Mouse (Mus musculus) heart, postnatal 0 days (tissue): Measurements from ENCODE around the gene Prpsap1. TPM values are rescaled to one million over a fixed set of nuclear protein-coding genes. Genes with fewer than 3 reads are reported as not detected.
"Not testable (repeated sequence)": the region's sequence is repeated elsewhere in the genome, so short reads cannot be mapped to it uniquely, and the experiment has no call there.

ENCODE experiments used
- ATAC-seq: fragments of 200-750 bp; cut with Nextera tagmentation; 2 replicates; pipeline ENCODE4 v1.8.0; 2017; ENCODE audit warnings: low read depth, moderate number of reproducible peaks, moderate library complexity; ENCODE audit not compliant: insufficient read depth
- DNase-seq: peaks from one replicate; pipeline ENCODE4 v3.0.0-alpha.2; 2016; ENCODE audit warnings: low spot score
- H3K27ac ChIP-seq: fragments of 300-500 bp; sonication (generic); 2 replicates; pipeline ENCODE4 v1.5.1; 2014; ENCODE audit warnings: low read depth, mild to moderate bottlenecking
- H3K27me3 ChIP-seq: fragments of 300-500 bp; sonication (generic); 2 replicates; pipeline ENCODE4 v1.6.1; 2014; ENCODE audit warnings: low read length, mixed read lengths; ENCODE audit not compliant: control insufficient read depth, insufficient read depth
- H3K36me3 ChIP-seq: fragments of 300-500 bp; sonication (generic); replicated peaks from 2 replicates; pipeline ENCODE4 v1.6.1; 2014; ENCODE audit warnings: low read length, mixed read lengths; ENCODE audit not compliant: control insufficient read depth, insufficient read depth
- H3K4me1 ChIP-seq: fragments of 300-500 bp; sonication (generic); 2 replicates; pipeline ENCODE4 v1.6.1; 2014; ENCODE audit warnings: antibody characterized with exemption; ENCODE audit not compliant: control insufficient read depth, insufficient read depth
- H3K4me2 ChIP-seq: fragments of 300-500 bp; sonication (generic); 2 replicates; pipeline ENCODE4 v1.6.1; 2014; ENCODE audit warnings: low read depth, mild to moderate bottlenecking, low read length, moderate library complexity
- H3K4me3 ChIP-seq: fragments of 300-500 bp; sonication (generic); 2 replicates; pipeline ENCODE4 v1.5.1; 2014; ENCODE audit warnings: low read depth, low read length
- H3K9ac ChIP-seq: fragments of 300-500 bp; sonication (generic); replicated peaks from 2 replicates; pipeline ENCODE4 v1.6.1; 2014; ENCODE audit warnings: low read depth, low read length, mixed read lengths
- H3K9me3 ChIP-seq: fragments of 300-500 bp; sonication (generic); replicated peaks from 2 replicates; pipeline ENCODE4 v1.6.1; 2016; ENCODE audit warnings: low read length; ENCODE audit not compliant: control insufficient read depth
- CTCF ChIP-seq: IDR thresholded peaks from 2 replicates; pipeline ENCODE4 v1.5.1; 2016; ENCODE audit warnings: antibody characterized with exemption, control low read depth, low read depth
- EP300 ChIP-seq: IDR thresholded peaks from 2 replicates; pipeline ENCODE4 v1.6.1; 2016; ENCODE audit warnings: antibody characterized with exemption, low read depth
- WGBS: fragments of 180-500 bp; shearing (Covaris S2); extraction: QIAGEN DNeasy Blood & Tissue Kit; methylation state at CpG from one replicate; pipeline ENCODE4 v1.1.7; 2014; 5-methylcytosine and 5-hydroxymethylcytosine counted together
- polyA plus RNA-seq: library from polyadenylated mRNA; unstranded; fragments of >200 nt; fragmentation: Nextera tagmentation; extraction: Ambion mirVana; gene quantifications from 2 replicates; pipeline ENCODE4 v1.2.1, GENCODE M21; 2015
- total RNA-seq: library from RNA; depleted of rRNA; stranded (reverse); fragments of >200 nt; gene quantifications from 2 replicates; pipeline ENCODE4 v1.2.3, GENCODE M21; 2014; ENCODE audit warnings: low replicate concordance

The Prpsap1 gene
- total and polyA plus RNA-seq, 2 experiments from 2014 or later = 43.3 to 59.2 TPM

DNA sequence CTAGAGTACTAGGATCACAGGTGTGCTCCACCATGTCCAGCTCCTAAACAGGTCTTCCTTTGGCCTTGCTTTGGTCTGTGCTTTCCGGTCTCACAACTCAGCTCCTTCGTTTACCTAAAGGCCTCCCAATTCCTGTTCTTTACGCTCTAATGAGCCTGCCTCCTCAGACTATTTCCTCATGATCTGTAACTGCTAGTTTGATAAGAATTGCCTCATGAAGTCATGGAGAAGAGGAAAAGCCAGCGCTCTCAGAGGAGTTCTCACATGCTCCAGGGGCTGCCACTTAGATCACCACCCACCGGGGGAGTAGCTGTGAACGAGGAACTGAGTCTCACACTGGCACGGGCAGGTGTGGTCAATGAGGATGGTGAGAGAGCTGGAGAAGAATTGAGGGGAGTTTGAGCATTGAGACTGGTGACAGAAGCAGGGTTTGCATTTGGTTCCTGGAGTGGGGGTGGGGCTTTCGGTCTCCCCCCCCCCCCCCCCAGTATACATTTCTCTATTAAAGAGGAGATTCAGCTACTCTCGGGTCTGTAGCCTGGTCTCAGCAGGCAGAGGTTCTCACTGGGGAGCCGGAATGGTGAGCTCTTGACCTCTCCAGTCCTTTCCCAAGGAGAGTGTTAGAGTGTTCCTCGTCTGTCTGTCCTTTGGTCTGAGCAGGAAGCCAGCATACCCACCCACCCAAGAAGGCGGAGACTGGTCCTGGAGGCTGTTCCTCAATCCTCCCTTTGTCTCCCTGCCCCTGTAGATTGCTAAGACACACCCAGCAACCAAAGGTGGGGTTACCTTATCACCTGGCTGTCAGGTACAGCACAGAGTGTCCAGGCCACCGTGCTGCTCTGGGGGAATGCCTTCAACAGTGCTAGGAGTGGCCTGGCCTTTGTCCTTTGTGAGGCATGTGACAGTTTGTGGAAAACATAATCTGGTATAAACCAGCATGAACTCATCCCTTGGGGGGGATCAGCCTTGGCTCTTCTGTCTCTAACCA is 64.8 kb downstream of the Prpsap1 start:
- ATAC-seq (no peak), DNase-seq (no peak)
- H3K27me3 ChIP-seq = no peaks in the 10 kb centered on the region
- no peaks in the 10 kb centered on the region for H3K36me3 ChIP-seq
- H3K4me3 ChIP-seq = no peak overlapping the region
- H3K9me3 ChIP-seq = no peaks in the 10 kb centered on the region
- H3K9ac ChIP-seq = no peak overlapping the region
- WGBS = 37% methylated on average over 13 of the region's 13 CpGs
- peaks cover 10% of the 10 kb centered on the region for H3K4me1 ChIP-seq
- H3K4me2 ChIP-seq = no peak overlapping the region
- H3K27ac ChIP-seq = no peak overlapping the region
- TF ChIP-seq CTCF (no peak), EP300 (no peak)

DNA sequence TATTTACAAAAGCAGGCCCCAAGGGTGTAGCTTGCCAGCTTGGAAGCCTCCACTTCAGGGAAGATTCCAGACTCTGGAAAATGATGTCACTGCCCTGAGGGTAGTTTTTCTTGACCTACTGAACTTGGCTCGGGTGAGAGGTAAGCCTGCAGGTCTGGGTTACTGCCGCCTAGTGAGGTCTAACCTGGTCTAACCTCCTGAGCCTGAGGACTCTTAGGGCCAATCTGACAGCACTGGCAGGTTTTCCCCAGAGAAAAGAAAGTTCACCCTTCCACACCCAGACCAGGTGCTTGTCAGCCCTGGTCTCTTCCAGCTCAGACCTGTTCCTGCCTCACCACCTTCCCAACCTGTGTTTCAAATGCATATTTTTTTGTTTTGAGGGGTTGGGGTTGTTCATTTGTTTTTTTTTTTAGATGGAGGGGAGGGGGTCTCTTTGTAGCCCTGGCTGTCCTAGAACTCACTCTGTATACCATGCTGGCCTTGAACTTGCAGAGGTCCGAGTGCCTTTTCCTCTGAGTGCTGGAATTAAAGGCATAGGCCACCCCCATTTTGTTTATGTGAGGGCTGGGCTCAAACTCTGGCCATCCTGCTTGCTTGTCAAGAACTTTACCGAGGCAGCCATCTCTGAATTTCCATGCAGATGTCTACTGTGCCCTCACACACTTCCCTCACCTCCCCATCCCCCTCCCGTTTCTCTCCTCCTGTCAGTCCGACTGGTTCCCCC is 67.0 kb downstream of the Prpsap1 start:
- no peaks in the 10 kb centered on the region for H3K27me3 ChIP-seq
- H3K9ac ChIP-seq = no peak overlapping the region
- 75% methylated on average over 6 of the region's 6 CpGs for WGBS
- H3K4me3 ChIP-seq = no peak overlapping the region
- TF ChIP-seq EP300 (no peak), CTCF (no peak)
- ATAC-seq = no peak
- no peak overlapping the region for H3K4me2 ChIP-seq
- H3K4me1 ChIP-seq = peaks cover 10% of the 10 kb centered on the region
- H3K36me3 ChIP-seq = no peaks in the 10 kb centered on the region
- H3K27ac ChIP-seq = no peak overlapping the region
- no peak for DNase-seq
- H3K9me3 ChIP-seq = no peaks in the 10 kb centered on the region

DNA sequence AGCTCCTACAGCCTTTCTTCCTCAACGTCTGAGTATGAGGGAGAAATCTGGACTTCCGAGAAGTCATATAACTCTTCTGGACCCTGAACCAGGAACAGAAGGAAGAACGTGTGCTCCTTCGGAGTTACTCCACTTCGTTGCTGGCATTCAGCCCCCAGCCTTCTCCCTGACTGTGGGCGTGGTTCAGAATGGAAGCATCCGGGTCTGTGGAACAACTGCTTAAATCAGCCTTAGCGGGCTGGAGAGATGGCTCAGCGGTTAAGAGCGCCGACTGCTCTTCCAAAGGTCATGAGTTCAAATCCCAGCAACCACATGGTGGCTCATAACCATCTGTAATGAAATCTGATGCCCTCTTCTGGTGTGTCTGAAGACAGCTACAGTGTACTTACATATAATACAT is 67.7 kb downstream of the Prpsap1 start:
- DNase-seq, H3K36me3 ChIP-seq, ATAC-seq, H3K27me3 ChIP-seq, H3K27ac ChIP-seq, H3K4me2 ChIP-seq, H3K4me3 ChIP-seq, H3K4me1 ChIP-seq, H3K9me3 ChIP-seq, H3K9ac ChIP-seq: not testable (repeated sequence)
- 76% methylated on average over 11 of the region's 11 CpGs for WGBS

DNA sequence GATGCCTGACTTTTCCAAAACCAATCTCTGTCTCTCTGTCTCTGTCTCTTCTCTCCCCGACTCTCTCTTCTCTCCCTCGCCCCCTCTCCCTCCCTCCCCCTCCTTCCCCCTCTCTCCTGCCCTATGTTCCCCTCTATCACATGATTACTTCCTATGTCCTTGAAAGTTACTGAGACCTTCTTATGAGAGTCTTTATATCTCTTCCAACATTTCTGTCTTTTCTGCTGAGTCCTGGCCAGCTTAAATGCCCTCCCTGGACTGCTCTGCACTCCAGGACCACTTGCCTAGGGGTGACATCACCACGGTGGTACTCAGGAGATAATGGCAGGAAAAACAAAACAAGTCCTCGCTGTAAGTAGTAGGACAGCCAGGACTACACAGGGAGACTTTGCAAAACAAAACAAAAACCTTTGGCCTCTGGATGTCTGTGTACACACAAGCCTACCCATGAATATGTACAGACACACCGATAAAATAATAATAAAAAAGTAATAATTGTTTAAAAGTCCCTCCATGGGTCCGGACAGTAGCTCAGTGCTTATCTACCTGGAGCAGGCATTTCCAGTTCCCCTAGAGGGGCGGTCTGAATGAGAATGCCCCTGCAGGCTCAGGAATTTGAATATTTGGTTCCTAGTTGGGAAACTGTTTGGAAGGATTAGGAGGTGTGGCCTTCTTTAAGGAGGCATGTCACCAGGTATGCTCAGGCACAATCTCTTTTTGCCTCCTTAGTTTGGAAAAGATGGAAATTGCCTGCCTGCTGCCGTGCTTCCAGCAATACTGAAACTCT is 69.2 kb downstream of the Prpsap1 start:
- H3K27me3 ChIP-seq = no peaks in the 10 kb centered on the region
- no peak for DNase-seq
- no peak for ATAC-seq
- no peaks in the 10 kb centered on the region for H3K9me3 ChIP-seq
- H3K4me2 ChIP-seq = no peak overlapping the region
- H3K4me1 ChIP-seq = 0 out of 2 replicates have a peak, but pooled peaks cover 4% of the 10 kb centered on the region
- no peak overlapping the region for H3K4me3 ChIP-seq
- 32% methylated on average over 8 of the region's 8 CpGs for WGBS
- TF ChIP-seq CTCF = no peak
- TF ChIP-seq EP300 = no peak
- H3K36me3 ChIP-seq = no peaks in the 10 kb centered on the region
- no peak overlapping the region for H3K9ac ChIP-seq
- no peak overlapping the region for H3K27ac ChIP-seq
